Mouse (Mus musculus): Measurements from ENCODE around the gene Zmym2. TPM values are rescaled to one million over a fixed set of nuclear protein-coding genes. Genes with fewer than 3 reads are reported as not detected.
"Not testable (repeated sequence)": the region's sequence is repeated elsewhere in the genome, so short reads cannot be mapped to it uniquely, and the experiment has no call there.

Zmym2 gene
- 39.1 and 41.0 TPM in 2 replicates for polyA plus RNA-seq (2015; fragmentation: Nextera tagmentation; extraction: Ambion mirVana)

DNA sequence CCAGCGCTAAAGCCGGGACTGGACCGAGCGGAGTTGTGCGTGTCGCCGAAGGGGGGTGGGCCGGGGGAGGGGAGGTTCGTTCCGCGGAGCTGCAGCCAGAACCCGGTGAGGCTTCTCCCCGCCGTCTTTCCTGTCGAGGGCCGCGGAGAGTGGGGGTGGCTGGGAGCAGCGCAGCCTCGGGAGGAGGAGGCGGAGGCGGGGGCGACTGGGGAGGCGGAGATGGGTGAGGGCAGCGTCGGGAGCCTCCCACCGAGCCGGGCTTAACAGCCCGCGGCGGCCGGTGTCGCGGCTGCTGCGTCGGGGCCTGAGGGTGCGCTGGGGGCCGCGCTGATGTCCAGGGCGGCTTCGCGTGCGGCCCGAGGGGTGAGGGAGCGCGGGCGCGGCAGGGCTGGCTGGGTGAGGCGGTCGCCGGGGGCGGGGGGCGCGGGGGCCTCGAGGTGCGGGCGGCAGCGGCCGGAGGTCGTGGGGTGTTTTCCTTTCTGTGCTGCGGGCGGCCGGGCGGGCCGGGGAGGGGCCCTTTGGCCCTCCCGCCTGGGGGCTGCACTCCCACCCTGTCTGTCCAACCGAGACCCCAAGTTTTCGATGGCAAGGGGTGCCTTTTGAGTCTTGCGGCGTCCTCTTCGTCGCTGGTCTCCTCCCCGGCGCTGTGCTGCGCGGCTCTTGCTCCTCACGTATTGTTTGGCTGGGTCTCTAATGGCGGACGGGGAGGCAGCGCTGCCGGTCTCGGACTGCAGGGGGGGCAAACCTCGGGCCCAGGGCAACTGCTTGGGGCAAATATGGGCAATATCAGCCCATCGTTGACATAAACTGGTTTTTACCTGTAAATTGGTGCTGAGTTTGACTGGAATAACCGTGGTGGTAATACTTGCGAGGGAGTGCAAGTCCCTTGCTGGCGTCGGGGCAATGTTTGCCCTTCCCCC is at the start of gene Zmym2:
Gene Zmym2, plus strand, starts transcription at position 60 of the 920 bp plus-strand sequence.
- Histone ChIP-seq H3K4me2 (peak within 1 kb of the TSS; percentile 84), H3K9ac (peak within 1 kb of the TSS; percentile 93), H3K4me3 (peak within 1 kb of the TSS; percentile 94), H3K27ac (peak within 1 kb of the TSS; percentile 100)
- not testable (repeated sequence) for H3K4me1 ChIP-seq, H3K27me3 ChIP-seq, H3K36me3 ChIP-seq, H3K9me3 ChIP-seq
- 0% methylated on average over 22 of the region's 87 CpGs for WGBS
- peak; percentile 82; the same call in 1 of the 2 replicates for ATAC-seq (ENCODE audit: borderline replicate concordance, extremely low read depth, low FRiP score, low TSS enrichment)

DNA sequence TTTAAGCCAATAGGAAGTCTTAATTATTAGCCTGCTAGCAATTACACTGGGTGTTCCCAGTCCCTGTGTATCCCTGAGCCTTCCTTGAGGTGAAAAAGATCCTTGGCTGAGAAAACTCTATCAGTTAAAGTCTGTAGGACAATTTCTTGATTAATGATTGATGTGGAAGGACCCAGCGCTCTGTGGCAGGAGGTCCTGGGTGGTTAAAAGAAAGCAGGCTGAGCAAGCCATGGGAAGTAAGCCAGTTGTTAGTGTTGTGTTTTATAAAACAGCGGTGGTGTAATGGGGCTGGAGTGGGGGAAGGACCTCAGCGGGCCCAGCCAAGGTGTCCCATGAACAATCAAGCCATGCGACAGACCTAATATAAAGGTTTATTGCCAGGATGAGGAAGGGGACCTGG is 42.4 kb upstream of the Zmym2 start:
- 0 out of 2 replicates have a peak, but pooled peaks cover 3% of the 10 kb centered on the region for H3K4me1 ChIP-seq
- ATAC-seq (ENCODE audit: borderline replicate concordance, extremely low read depth, low FRiP score, low TSS enrichment): no peak
- H3K36me3 ChIP-seq: no peaks in the 10 kb centered on the region
- H3K9me3 ChIP-seq: no peaks in the 10 kb centered on the region
- no peaks in the 10 kb centered on the region for H3K27me3 ChIP-seq
- 58% methylated on average over 4 of the region's 4 CpGs for WGBS
- no peak overlapping the region for H3K9ac ChIP-seq
- no peak overlapping the region for H3K4me3 ChIP-seq
- no peak overlapping the region for H3K4me2 ChIP-seq
- H3K27ac ChIP-seq: no peak overlapping the region

DNA sequence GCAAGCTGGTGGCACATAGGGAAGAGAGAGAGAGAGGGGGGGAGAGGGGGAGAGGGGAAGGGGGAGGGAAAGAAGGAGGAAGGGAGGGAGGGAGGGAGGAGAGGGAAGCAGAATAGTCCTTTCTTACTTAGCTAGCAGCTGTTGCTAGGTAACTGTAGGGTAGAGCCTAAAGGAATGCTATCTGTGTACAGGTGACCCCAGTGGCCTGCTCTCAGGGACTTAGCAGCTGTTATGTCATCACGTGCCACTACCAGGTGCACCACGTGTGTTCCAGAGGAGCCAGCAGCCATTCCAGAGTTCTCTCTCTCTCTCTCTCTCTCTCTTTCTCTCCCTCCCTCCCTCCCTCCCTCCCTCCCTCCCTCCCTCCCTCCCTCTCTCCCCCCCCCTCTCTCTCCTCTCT is 41.9 kb upstream of the Zmym2 start:
- Histone ChIP-seq H3K9me3 (no peaks in the 10 kb centered on the region), H3K36me3 (no peaks in the 10 kb centered on the region), H3K27me3 (no peaks in the 10 kb centered on the region), H3K4me1 (0 out of 2 replicates have a peak, but pooled peaks cover 3% of the 10 kb centered on the region), H3K4me2 (no peak overlapping the region), H3K4me3 (no peak overlapping the region), H3K27ac (no peak overlapping the region), H3K9ac (no peak overlapping the region)
- no peak for ATAC-seq (ENCODE audit: borderline replicate concordance, extremely low read depth, low FRiP score, low TSS enrichment)
- WGBS: 0% methylated on average over 2 of the region's 2 CpGs

DNA sequence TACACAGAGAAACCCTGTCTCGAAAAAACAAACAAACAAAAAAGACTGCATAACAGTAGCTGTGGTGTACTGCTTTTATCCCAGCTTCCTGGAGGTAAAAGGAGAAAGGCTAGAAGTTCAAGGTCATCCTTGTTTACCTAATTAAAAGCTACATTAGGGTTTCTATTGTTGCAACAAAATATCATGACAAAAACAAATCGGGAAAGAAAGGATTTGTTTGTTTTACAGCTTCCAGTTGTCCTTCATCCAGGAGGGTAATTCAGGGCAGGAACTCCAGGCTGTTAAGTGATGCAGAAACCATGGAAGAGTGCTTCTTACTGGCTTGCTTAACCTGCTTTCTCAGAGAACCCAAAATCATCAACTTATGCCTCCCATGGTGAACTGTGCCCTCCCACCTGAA is 38.1 kb upstream of the Zmym2 start:
- H3K4me3 ChIP-seq: no peak overlapping the region
- no peak overlapping the region for H3K9ac ChIP-seq
- H3K4me2 ChIP-seq: no peak overlapping the region
- H3K27ac ChIP-seq: no peak overlapping the region
- H3K9me3 ChIP-seq: peaks cover 1% of the 10 kb centered on the region; the same call in 1 of the 2 replicates
- H3K36me3 ChIP-seq: no peaks in the 10 kb centered on the region
- ATAC-seq (ENCODE audit: borderline replicate concordance, extremely low read depth, low FRiP score, low TSS enrichment): no peak
- 0 out of 2 replicates have a peak, but pooled peaks cover 3% of the 10 kb centered on the region for H3K4me1 ChIP-seq
- no peaks in the 10 kb centered on the region for H3K27me3 ChIP-seq
- 46% methylated on average over 2 of the region's 2 CpGs for WGBS

DNA sequence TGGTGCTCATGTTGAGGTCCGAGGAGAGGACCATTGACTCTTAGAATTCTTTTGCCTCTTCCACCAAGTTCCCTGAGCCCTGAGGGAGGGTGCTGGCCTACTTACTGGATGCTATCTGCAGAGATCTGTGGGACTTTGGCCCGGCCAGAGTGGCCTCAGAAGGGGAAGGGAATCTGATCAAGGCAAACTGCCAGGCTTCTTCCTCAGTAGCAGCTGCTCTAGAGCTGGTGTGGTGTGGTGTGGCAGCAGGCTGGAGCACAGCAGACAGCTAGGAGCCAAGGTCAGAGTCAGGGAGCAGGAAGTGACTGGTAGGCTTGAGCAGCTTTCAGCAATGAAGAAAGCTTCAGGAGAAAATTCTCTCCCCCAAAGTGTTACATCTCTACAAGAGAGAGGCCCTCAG is 36.8 kb upstream of the Zmym2 start:
- 57% methylated on average over 2 of the region's 2 CpGs for WGBS
- no peaks in the 10 kb centered on the region for H3K36me3 ChIP-seq
- no peaks in the 10 kb centered on the region for H3K27me3 ChIP-seq
- no peak overlapping the region for H3K9ac ChIP-seq
- no peak for ATAC-seq (ENCODE audit: borderline replicate concordance, extremely low read depth, low FRiP score, low TSS enrichment)
- no peak overlapping the region for H3K4me3 ChIP-seq
- no peak overlapping the region for H3K27ac ChIP-seq
- peaks cover 9% of the 10 kb centered on the region; the same call in 1 of the 2 replicates for H3K9me3 ChIP-seq
- H3K4me2 ChIP-seq: no peak overlapping the region
- no peaks in the 10 kb centered on the region for H3K4me1 ChIP-seq

DNA sequence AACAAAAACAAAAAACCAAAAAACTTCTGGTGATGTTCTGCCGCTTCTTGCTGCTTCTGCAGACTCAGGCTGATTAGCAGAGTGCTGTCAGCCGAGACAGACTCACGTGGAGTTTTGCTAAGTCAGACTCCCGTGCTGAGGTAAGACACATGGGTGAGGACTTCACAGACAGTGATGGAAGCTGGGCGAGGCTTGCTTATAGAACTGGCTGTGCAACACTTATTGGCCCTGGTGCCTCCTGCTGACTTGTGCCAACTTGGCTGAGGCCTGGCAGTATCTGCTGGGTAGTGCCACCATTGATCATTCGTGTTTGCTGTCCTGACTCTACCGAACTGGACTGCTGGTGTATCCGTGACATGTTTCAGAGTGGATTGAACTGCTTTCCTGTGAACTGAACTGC is 22.4 kb upstream of the Zmym2 start:
- H3K4me3 ChIP-seq: no peak overlapping the region
- no peak for ATAC-seq (ENCODE audit: borderline replicate concordance, extremely low read depth, low FRiP score, low TSS enrichment)
- 63% methylated on average over 8 of the region's 8 CpGs for WGBS
- no peak overlapping the region for H3K27ac ChIP-seq
- H3K36me3 ChIP-seq: no peaks in the 10 kb centered on the region
- peaks cover 26% of the 10 kb centered on the region for H3K27me3 ChIP-seq
- no peak overlapping the region for H3K4me2 ChIP-seq
- H3K9me3 ChIP-seq: no peaks in the 10 kb centered on the region
- no peaks in the 10 kb centered on the region for H3K4me1 ChIP-seq
- no peak overlapping the region for H3K9ac ChIP-seq

DNA sequence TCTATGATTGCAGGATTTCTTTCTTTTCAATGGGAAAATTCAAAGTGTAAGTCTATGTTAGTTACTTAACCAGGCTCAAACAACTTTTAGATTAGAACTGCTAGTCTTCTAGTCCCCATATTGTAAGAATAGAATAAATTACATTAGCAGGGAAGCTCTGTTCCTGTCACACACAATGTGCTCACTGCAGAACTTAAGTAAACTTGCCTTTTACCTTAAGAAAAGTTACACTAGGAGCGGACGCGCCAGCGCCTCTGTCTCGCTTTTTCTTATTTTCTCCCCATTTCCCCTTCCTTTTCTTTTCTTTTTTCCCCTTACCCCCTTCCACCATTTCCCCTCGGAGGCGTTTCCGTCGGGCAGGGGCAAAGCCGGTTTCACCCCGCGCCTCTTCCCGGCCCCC is 21.8 kb upstream of the Zmym2 start:
- ATAC-seq (ENCODE audit: borderline replicate concordance, extremely low read depth, low FRiP score, low TSS enrichment): no peak
- WGBS: 7% methylated on average over 10 of the region's 13 CpGs
- peak overlapping the region; percentile 73 for H3K4me2 ChIP-seq
- no peak overlapping the region; the same call in 1 of the 2 replicates for H3K9ac ChIP-seq
- no peak overlapping the region for H3K27ac ChIP-seq
- H3K4me3 ChIP-seq: peak overlapping the region; percentile 41
- H3K27me3 ChIP-seq: peaks cover 26% of the 10 kb centered on the region
- H3K36me3 ChIP-seq: no peaks in the 10 kb centered on the region
- no peaks in the 10 kb centered on the region for H3K4me1 ChIP-seq
- H3K9me3 ChIP-seq: no peaks in the 10 kb centered on the region

DNA sequence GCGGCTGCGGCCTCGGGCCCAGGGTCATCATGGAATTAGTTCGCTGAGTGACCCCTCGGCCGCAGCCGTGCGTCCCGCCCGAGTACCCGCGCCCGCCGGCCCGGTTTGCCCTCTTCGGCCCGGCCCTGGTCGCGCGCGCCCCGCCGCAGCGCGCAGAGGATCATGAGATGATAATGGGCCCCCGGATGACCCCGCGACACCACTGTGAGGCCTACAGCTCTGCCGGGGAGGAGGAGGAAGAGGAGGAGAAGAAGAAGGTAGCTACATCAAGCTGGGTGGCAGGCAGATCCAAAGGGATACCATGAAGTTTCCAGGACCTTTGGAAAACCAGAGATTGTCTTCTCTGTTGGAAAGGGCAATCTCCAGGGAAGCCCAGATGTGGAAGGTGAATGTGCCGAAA is 21.3 kb upstream of the Zmym2 start:
- not testable (repeated sequence) for H3K9ac ChIP-seq

DNA sequence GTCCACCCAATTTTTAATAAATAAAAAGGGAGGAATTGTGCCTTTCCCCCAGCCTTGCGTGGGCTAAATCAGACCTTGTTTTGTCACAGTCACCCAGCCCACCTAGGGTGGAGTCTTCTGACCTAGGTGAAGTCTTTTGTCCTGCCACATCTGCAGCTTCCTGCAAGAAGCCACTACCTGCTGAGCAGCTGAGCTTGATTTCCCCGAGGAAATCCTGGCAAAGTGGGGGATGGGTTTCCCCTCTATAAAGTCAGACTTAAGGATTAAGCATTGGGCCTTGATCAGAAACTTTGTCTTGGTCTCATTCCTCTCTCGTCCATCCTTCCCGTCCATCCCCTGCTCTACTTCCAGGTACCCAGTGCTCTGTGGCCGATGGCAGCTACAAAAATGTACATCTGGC is 12.9 kb upstream of the Zmym2 start:
- Histone ChIP-seq H3K4me2 (no peak overlapping the region), H3K27ac (no peak overlapping the region), H3K4me3 (no peak overlapping the region), H3K9ac (no peak overlapping the region), H3K36me3 (no peaks in the 10 kb centered on the region), H3K9me3 (no peaks in the 10 kb centered on the region), H3K27me3 (no peaks in the 10 kb centered on the region), H3K4me1 (no peaks in the 10 kb centered on the region)
- no peak for ATAC-seq (ENCODE audit: borderline replicate concordance, extremely low read depth, low FRiP score, low TSS enrichment)
- WGBS: 82% methylated on average over 5 of the region's 5 CpGs

More for the DNA sequence above, 21.3 kb upstream of the Zmym2 start:
- H3K4me3 ChIP-seq: peak overlapping the region; percentile 41
- not testable (repeated sequence) for H3K9me3 ChIP-seq; H3K27ac ChIP-seq; H3K4me1 ChIP-seq; ATAC-seq (ENCODE audit: borderline replicate concordance, extremely low read depth, low FRiP score, low TSS enrichment); H3K36me3 ChIP-seq
- H3K27me3 ChIP-seq: peaks cover 26% of the 10 kb centered on the region
- peak overlapping the region; percentile 73 for H3K4me2 ChIP-seq
- WGBS: 4% methylated on average over 30 of the region's 30 CpGs

DNA sequence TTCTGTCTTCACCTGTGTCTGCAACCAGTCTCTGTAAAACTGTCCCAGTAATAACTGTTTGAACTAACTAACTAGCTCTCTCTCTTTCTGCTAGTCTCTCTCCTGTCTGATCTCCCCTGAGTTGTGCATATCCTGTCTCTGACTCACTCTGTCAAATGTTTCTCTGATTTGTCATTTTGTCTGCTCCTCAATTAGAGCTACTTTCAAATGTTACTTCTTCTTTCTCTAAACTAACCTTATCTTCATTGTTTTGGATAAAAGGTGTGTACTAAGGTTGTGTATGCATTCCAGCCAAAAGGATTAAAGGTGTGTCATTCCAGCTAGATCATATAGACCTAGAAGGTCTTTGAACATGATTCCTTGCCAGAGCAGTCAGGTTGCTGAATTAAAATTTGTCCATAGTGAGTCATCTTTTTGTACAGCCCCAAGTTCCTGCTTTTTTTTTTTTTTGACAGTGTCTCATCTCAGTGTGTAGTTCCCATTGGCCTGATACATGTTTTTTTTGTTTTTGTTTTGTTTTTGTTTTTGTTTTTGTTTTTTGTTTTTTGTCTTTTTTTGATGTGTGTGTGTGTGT is 10.8 kb upstream of the Zmym2 start:
- Histone ChIP-seq H3K27me3 (no peaks in the 10 kb centered on the region), H3K4me3 (no peak overlapping the region), H3K4me1 (no peaks in the 10 kb centered on the region), H3K9ac (no peak overlapping the region), H3K36me3 (no peaks in the 10 kb centered on the region), H3K9me3 (no peaks in the 10 kb centered on the region), H3K27ac (no peak overlapping the region), H3K4me2 (no peak overlapping the region)
- ATAC-seq (ENCODE audit: borderline replicate concordance, extremely low read depth, low FRiP score, low TSS enrichment): no peak

DNA sequence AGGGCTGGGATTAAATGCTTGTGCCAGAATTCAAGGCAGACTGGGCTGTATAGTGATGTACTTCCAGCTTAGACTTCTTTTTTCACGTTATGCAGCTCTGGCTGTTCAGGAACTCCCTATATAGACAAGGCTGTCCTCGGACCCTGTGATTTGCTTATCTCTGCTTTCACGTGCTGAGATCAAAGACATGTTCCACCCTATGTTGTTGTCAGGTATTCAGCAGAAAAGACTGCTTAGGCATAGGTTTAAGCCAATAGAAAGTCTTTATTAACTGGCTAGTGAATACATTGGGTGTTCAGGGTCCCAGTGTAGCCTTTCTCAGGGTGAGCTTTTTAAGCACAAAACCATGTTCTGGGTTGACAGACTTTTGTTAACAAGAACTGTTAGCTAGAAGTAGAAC is 5.2 kb upstream of the Zmym2 start:
- no peaks in the 10 kb centered on the region for H3K4me1 ChIP-seq
- H3K4me2 ChIP-seq: no peak overlapping the region
- no peaks in the 10 kb centered on the region for H3K36me3 ChIP-seq
- no peak overlapping the region for H3K4me3 ChIP-seq
- 34% methylated on average over 3 of the region's 3 CpGs for WGBS
- no peak for ATAC-seq (ENCODE audit: borderline replicate concordance, extremely low read depth, low FRiP score, low TSS enrichment)
- H3K27ac ChIP-seq: no peak overlapping the region
- no peaks in the 10 kb centered on the region for H3K27me3 ChIP-seq
- no peaks in the 10 kb centered on the region for H3K9me3 ChIP-seq
- no peak overlapping the region for H3K9ac ChIP-seq

DNA sequence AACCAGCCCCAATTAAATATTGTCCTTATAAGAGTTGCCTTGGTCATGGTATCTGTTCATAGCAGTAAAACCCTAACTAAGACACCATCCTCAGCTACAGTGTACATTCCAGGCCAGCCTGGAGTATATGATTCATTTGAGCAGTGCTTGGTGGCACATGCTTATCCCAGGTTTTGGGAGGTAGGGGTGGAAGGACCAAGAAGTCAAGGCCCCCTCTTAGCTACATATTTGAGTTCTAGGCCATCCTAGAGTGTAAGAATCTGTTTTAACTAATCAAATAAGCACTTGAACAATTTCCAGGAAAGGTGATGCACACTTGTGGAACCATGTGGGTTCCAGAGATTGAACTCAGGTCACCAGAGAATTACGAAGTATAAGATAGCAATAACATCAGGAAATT is 3.0 kb upstream of the Zmym2 start:
- ATAC-seq (ENCODE audit: borderline replicate concordance, extremely low read depth, low FRiP score, low TSS enrichment): no peak
- peaks cover 6% of the 10 kb centered on the region for H3K4me1 ChIP-seq
- H3K4me3 ChIP-seq: no peak overlapping the region
- no peak overlapping the region for H3K4me2 ChIP-seq
- no peak overlapping the region for H3K9ac ChIP-seq
- H3K27me3 ChIP-seq: no peaks in the 10 kb centered on the region
- no peaks in the 10 kb centered on the region for H3K36me3 ChIP-seq
- H3K9me3 ChIP-seq: no peaks in the 10 kb centered on the region
- 98% methylated on average over 1 of the region's 1 CpGs for WGBS
- H3K27ac ChIP-seq: no peak overlapping the region
